Mouse (Mus musculus): ENCODE results near the gene Dnah11.
"Not testable (repeated sequence)": the region's sequence is repeated elsewhere in the genome, so short reads cannot be mapped to it uniquely, and the experiment has no call there.

Dnah11 gene

GRCm38 (mm10) chr12:117959213-117959612 is 239.6 kb downstream of the Dnah11 start:
- no peak for DNase-seq

GRCm38 (mm10) chr12:117946823-117947704 is 251.8 kb downstream of the Dnah11 start:
- no peak for DNase-seq

GRCm38 (mm10) chr12:117941947-117942346 is 256.9 kb downstream of the Dnah11 start:
- DNase-seq: peak; percentile 9

- DNase-seq: no peak
These were observed 260.6 kb downstream of the Dnah11 start for GRCm38 (mm10) chr12:117938214-117938613.

GRCm38 (mm10) chr12:117932026-117932425 is 266.8 kb downstream of the Dnah11 start:
- no peak for DNase-seq

- no peak for DNase-seq
These were observed 269.1 kb downstream of the Dnah11 start for GRCm38 (mm10) chr12:117929768-117930167.

- DNase-seq: peak; percentile 10
These were observed 282.8 kb downstream of the Dnah11 start for GRCm38 (mm10) chr12:117915826-117916588.

- peak; percentile 57 for DNase-seq
These were observed 284.1 kb downstream of the Dnah11 start for GRCm38 (mm10) chr12:117914613-117915245.

GRCm38 (mm10) chr12:117911396-117911795 is 287.4 kb downstream of the Dnah11 start:
- no peak for DNase-seq

- DNase-seq: not testable (repeated sequence)
These were observed 293.5 kb downstream of the Dnah11 start for GRCm38 (mm10) chr12:117905232-117905840.

GRCm38 (mm10) chr12:117903671-117904070 is 295.2 kb downstream of the Dnah11 start:
- no peak for DNase-seq

GRCm38 (mm10) chr12:117901352-117901751 is 297.5 kb downstream of the Dnah11 start:
- not testable (repeated sequence) for DNase-seq

GRCm38 (mm10) chr12:117900798-117901197 is 298.0 kb downstream of the Dnah11 start:
- not testable (repeated sequence) for DNase-seq

- DNase-seq: no peak
These were observed 311.4 kb downstream of the Dnah11 start for GRCm38 (mm10) chr12:117887422-117887821.

- DNase-seq: no peak
These were observed 314.2 kb downstream of the Dnah11 start for GRCm38 (mm10) chr12:117884627-117885026.

- DNase-seq: no peak
These were observed 320.5 kb downstream of the Dnah11 start for GRCm38 (mm10) chr12:117878341-117878740.

- DNase-seq: no peak
These were observed 326.6 kb downstream of the Dnah11 start for GRCm38 (mm10) chr12:117872265-117872664.

GRCm38 (mm10) chr12:117867708-117868564 is 330.9 kb downstream of the Dnah11 start:
- DNase-seq: no peak

- DNase-seq: no peak
These were observed 336.2 kb downstream of the Dnah11 start for GRCm38 (mm10) chr12:117862655-117863054.

- DNase-seq: no peak
These were observed 337.6 kb downstream of the Dnah11 start for GRCm38 (mm10) chr12:117861249-117861648.

GRCm38 (mm10) chr12:117860840-117861239 is 338.0 kb downstream of the Dnah11 start:
- no peak for DNase-seq

GRCm38 (mm10) chr12:117857884-117858283 is 341.0 kb downstream of the Dnah11 start:
- no peak for DNase-seq
